ENCODE assay signal across 30 mouse cellular contexts in genomic region chr14:60214040-60214439, GRCm38 (mm10). TPM values are rescaled to one million over a fixed set of nuclear protein-coding genes. Genes with fewer than 3 reads are reported as not detected.
DNase-seq lines count a peak whose midpoint lies in the region; ATAC-seq lines count a peak whose summit lies in the region.
"Had no signal": no experiment of that assay in that cellular context is flagged by ENCODE, and none has a peak within 500 bp of the region (broad histone marks: within the 10 kb centered on the region; RNA-seq: fewer than 3 reads in every experiment).

No protein-coding gene starts in this region.

- no peaks in the 10 kb centered on the region for H3K9me3 ChIP-seq in limb, embryonic 15.5 days
- H3K9me3 ChIP-seq: embryonic facial prominence, embryonic 15.5 days; G1E; heart, embryonic 15.5 days; hindbrain, embryonic 10.5 days; hindbrain, embryonic 13.5 days; intestine, embryonic 15.5 days had no signal

- peaks cover 16% of the 10 kb centered on the region for H3K36me3 ChIP-seq in limb, embryonic 15.5 days
- H3K36me3 ChIP-seq: intestine, embryonic 15.5 days had no signal

- DNase-seq in frontal cortex, postnatal 36 days (ENCODE audit: low spot score in 2 of 2): no peak
- peak; percentile 16 for DNase-seq in brain, adult 2 months (ENCODE audit: low read depth, low spot score)
- DNase-seq in B cell, adult 2 months: no peak
- DNase-seq in MN1 (ENCODE audit: low spot score): no peak
- DNase-seq: adrenal gland, adult 2 months; adrenal gland, postnatal 14 days; cerebellum, adult 11-12 months; cerebellum, adult 9-10 months; cerebellum, postnatal 14 days; forebrain, postnatal 0 days; gastrocnemius, adult 2 months; gastrocnemius, postnatal 14 days; heart, postnatal 10 days; heart, postnatal 36 days; kidney, adult 11 months had no signal

- WGBS in limb, embryonic 15.5 days: 51% methylated on average over 1 of the region's 1 CpGs

- H3K27me3 ChIP-seq in limb, embryonic 15.5 days: no peaks in the 10 kb centered on the region
- H3K27me3 ChIP-seq: CH12.LX; embryonic facial prominence, embryonic 15.5 days; heart, embryonic 15.5 days; hindbrain, embryonic 13.5 days; intestine, embryonic 15.5 days had no signal

- no peak overlapping the region for H3K4me2 ChIP-seq in limb, embryonic 15.5 days
- H3K4me2 ChIP-seq: embryonic facial prominence, embryonic 15.5 days; heart, embryonic 11.5 days; heart, embryonic 15.5 days; hindbrain, embryonic 13.5 days; intestine, embryonic 15.5 days had no signal

- no peaks in the 10 kb centered on the region for H3K4me1 ChIP-seq in limb, embryonic 15.5 days
- H3K4me1 ChIP-seq: embryonic facial prominence, embryonic 15.5 days; heart, embryonic 15.5 days; hindbrain, embryonic 10.5 days; hindbrain, embryonic 13.5 days had no signal

- no peak overlapping the region for H3K9ac ChIP-seq in limb, embryonic 15.5 days
- H3K9ac ChIP-seq: embryonic facial prominence, embryonic 15.5 days; forebrain, postnatal 0 days; heart, embryonic 15.5 days; hindbrain, embryonic 13.5 days; intestine, embryonic 15.5 days had no signal

- no peak overlapping the region for H3K27ac ChIP-seq in limb, embryonic 15.5 days
- H3K27ac ChIP-seq: embryonic facial prominence, embryonic 15.5 days; gastrocnemius, adult 2 months; heart, embryonic 15.5 days; hindbrain, embryonic 10.5 days; hindbrain, embryonic 13.5 days had no signal

- H3K4me3 ChIP-seq in limb, embryonic 15.5 days: no peak overlapping the region
- H3K4me3 ChIP-seq: embryonic facial prominence, embryonic 15.5 days; gastrocnemius, adult 2 months; heart, embryonic 15.5 days; hindbrain, embryonic 10.5 days; hindbrain, embryonic 13.5 days; intestine, embryonic 15.5 days had no signal

- ATAC-seq in frontal cortex, adult (ENCODE audit: low TSS enrichment): peak; percentile 66
- 0 out of 2 replicates have a peak, but pooled peaks have one; percentile 44 for ATAC-seq in limb, embryonic 15.5 days (ENCODE audit: insufficient number of reproducible peaks, low FRiP score, low TSS enrichment, low read depth)
- ATAC-seq: forebrain, embryonic 14.5 days; forebrain, postnatal 0 days; hindbrain, embryonic 16.5 days; intestine, embryonic 15.5 days had no signal

RNA-seq across cellular contexts. Expression of gene Atp8a2, which starts 17.1 kb away (rescaled TPM):
- 1.0 and 1.9 TPM in 2 replicates for polyA plus RNA-seq in limb, embryonic 15.5 days (2015; fragmentation: Nextera tagmentation; extraction: Ambion mirVana)
- polyA plus RNA-seq: G1E had no signal

RNA-seq across cellular contexts. Expression of gene Nupl1, which starts 37.2 kb away (rescaled TPM):
- polyA plus RNA-seq in limb, embryonic 15.5 days (2015; fragmentation: Nextera tagmentation; extraction: Ambion mirVana): not detected in 2 replicates
- polyA plus RNA-seq: adrenal gland, adult 2 months; brain, embryonic 14.5 days; embryonic facial prominence, embryonic 11.5 days; embryonic facial prominence, embryonic 15.5 days; forebrain, embryonic 11.5 days; forebrain, embryonic 14.5 days; forebrain, postnatal 0 days; G1E; heart, embryonic 11.5 days; heart, embryonic 15.5 days had no signal

RNA-seq across cellular contexts. Expression of gene Gm49336, which starts 37.3 kb away (rescaled TPM):
- polyA plus RNA-seq in limb, embryonic 15.5 days (2015; fragmentation: Nextera tagmentation; extraction: Ambion mirVana): 43.3 and 45.8 TPM in 2 replicates

RNA-seq across cellular contexts. Expression of gene Mtmr6, which starts 51.0 kb away (rescaled TPM):
- 42.1 and 43.0 TPM in 2 replicates for polyA plus RNA-seq in limb, embryonic 15.5 days (2015; fragmentation: Nextera tagmentation; extraction: Ambion mirVana)
